Mouse (Mus musculus): ENCODE results near the gene Rflnb.

DNA sequence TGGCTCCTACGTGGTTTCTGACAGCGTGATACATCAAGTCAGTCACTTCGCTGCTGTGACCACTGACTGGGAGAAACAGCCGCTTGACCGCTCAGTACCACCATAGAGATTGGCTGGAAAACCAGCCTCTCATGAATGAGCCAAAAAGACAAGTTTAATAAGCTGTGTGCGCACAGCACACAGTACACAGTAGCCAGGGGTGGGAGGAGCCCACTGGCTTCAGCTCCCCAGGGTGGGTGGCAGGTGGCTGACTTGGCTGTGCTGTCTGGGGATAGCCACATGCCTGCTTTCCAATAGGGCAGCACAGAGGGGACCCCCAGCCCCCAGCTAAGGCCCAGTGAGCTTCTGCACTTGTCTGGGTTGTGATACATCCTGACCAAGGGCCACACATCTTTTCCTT lies 16.9 kb upstream of the Rflnb start:
- TF ChIP-seq EP300 (IDR thresholded peaks at IDR 0.05; ENCODE audit: low read depth) (no peak), CTCF (IDR thresholded peaks at IDR 0.05; ENCODE audit: low read depth) (no peak)
